Mouse (Mus musculus): ENCODE measurements around the gene Calr.

GRCm38 (mm10) chr8:84813830-84814229 lies 32.9 kb downstream of the Calr start:
- TF ChIP-seq CTCF (IDR thresholded peaks at IDR 0.05): no peak
- TF ChIP-seq EP300 (IDR thresholded peaks at IDR 0.05): no peak
